Mouse (Mus musculus): ENCODE measurements around the gene Mecp2. TPM values are rescaled to one million over a fixed set of nuclear protein-coding genes. Genes with fewer than 3 reads are reported as not detected.
A peak's percentile ranks its signal among the peaks of the same experiment; 100 is the strongest.

The Mecp2 gene
- polyA plus RNA-seq, 1 experiment from 2014 or later: 7.9 TPM

DNA sequence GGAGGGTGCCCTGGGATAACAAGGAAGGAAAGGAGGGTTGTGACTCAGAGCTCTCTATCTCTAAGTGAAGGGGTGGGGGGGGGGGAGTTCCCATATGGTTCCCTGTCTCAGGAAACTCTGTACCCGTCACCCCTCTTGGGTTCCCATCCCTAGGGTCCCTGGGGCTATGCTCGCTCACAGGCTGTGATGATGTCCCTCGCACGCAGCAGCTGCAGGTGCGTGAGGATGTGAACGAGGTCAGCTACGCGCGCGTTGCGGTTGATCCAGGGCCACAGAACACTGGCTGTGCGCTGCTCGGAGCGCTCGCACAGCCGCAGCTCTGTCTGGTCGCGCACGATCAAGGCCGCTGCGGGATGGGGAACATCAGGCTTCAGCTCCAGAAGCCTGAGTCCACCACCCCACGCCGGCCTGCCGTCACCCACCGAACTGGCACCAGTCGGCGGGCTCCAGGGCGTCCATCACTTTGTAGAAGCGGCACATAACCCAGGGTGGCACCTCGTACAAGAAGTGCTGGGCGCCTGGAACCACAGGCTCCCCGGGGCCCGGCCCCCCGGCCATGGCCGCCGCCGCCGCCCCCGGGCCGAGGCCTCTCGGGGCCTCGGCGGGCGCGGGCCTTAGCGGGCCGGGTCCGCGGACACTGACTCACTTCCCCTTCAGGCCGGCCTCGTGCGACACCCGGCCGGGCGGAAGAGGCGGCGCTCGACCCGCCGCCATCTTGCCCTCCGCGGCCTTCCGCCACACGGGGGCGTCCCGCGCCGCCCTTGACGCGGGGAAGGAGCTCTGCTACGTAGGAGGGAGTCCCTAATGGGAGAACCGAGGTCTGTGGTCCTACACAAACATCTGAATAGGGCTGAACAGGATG is 111.7 kb downstream of the Mecp2 start, which contains the start of gene Irak1:
TSS of gene Irak1 (minus strand) at position 731 of the 862 bp plus-strand sequence.
- 31% methylated on average over 58 of the region's 72 CpGs for WGBS
- ATAC-seq: peak; percentile 89
- TF ChIP-seq CTCF (IDR thresholded peaks at IDR 0.05; ENCODE audit: low read depth): peak; percentile 87

DNA sequence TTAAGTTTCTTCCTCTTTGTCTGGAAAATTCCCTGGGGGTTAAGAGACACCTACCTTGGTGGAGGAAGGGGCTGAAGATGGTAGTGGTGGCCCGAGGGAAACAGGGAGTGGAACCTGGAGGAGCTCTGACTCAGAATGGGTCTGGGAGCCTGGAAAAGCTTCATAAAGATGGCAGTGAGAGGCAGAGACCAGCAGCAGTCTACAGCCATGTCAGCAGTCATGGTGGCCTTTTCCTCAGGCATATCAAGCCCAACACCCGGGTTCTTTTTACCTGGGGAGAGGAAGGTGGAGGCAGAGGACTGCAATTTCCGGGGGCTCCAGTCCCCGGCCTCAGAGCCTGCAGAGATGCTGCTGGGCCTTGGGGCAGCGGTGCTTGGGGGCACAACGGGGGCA is 112.4 kb downstream of the Mecp2 start:
- Histone ChIP-seq H3K9me3 (ENCODE audit: control insufficient read depth) (no peaks in the 10 kb centered on the region), H3K4me1 (replicated peaks; ENCODE audit: control insufficient read depth, insufficient read depth, low read length) (no peaks in the 10 kb centered on the region), H3K27me3 (replicated peaks; ENCODE audit: control insufficient read depth, insufficient read depth, low read length) (no peaks in the 10 kb centered on the region), H3K27ac (ENCODE audit: low read depth, low read length) (no peak overlapping the region), H3K4me2 (replicated peaks; ENCODE audit: low read depth) (peak overlapping the region; percentile 66), H3K36me3 (ENCODE audit: control insufficient read depth, insufficient read depth) (no peaks in the 10 kb centered on the region; the same call in 1 of the 2 replicates), H3K4me3 (ENCODE audit: low read depth, low read length) (peak overlapping the region; percentile 54), H3K9ac (ENCODE audit: low read depth, low read length) (peak overlapping the region; percentile 88; the same call in 1 of the 2 replicates)
- ATAC-seq: no peak
- TF ChIP-seq CTCF (IDR thresholded peaks at IDR 0.05; ENCODE audit: low read depth): no peak
- 26% methylated on average over 5 of the region's 6 CpGs for WGBS

More for the DNA sequence above, 111.7 kb downstream of the Mecp2 start, which contains the start of gene Irak1:
- Histone ChIP-seq H3K27ac (ENCODE audit: low read depth, low read length) (peak within 1 kb of the TSS; percentile 83), H3K36me3 (ENCODE audit: control insufficient read depth, insufficient read depth) (no peaks in the 10 kb centered on the region; the same call in 1 of the 2 replicates), H3K9ac (ENCODE audit: low read depth, low read length) (peak within 1 kb of the TSS; percentile 88), H3K4me3 (ENCODE audit: low read depth, low read length) (peak within 1 kb of the TSS; percentile 54), H3K4me2 (replicated peaks; ENCODE audit: low read depth) (peak within 1 kb of the TSS; percentile 66), H3K27me3 (replicated peaks; ENCODE audit: control insufficient read depth, insufficient read depth, low read length) (no peaks in the 10 kb centered on the region), H3K4me1 (replicated peaks; ENCODE audit: control insufficient read depth, insufficient read depth, low read length) (no peaks in the 10 kb centered on the region), H3K9me3 (ENCODE audit: control insufficient read depth) (no peaks in the 10 kb centered on the region)

DNA sequence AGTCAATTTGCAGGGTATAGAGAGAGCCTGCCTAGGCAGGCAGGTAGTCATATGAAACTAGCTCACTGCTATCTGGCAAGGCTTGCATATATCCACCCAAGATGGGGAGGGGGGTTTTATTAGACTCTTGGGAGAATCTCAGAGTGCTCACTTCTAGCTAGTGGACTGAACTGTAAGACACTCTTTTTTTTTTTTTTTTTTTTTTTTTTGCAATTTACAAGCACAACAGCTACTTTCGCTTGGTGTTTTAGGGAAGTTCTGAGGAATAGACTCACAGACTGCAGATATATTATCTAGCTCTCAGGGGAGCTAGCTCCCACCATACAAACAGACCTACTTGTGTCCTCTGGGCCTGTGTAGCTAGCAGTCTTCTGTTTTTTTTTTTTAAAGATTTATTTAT is 120.6 kb downstream of the Mecp2 start:
- no peaks in the 10 kb centered on the region for H3K9me3 ChIP-seq (ENCODE audit: control insufficient read depth)
- ATAC-seq: no peak
- no peaks in the 10 kb centered on the region for H3K27me3 ChIP-seq (replicated peaks; ENCODE audit: control insufficient read depth, insufficient read depth, low read length)
- no peak for TF ChIP-seq CTCF (IDR thresholded peaks at IDR 0.05; ENCODE audit: low read depth)
- no peaks in the 10 kb centered on the region for H3K4me1 ChIP-seq (replicated peaks; ENCODE audit: control insufficient read depth, insufficient read depth, low read length)
- H3K9ac ChIP-seq (ENCODE audit: low read depth, low read length): no peak overlapping the region
- 83% methylated on average over 1 of the region's 1 CpGs for WGBS
- no peak overlapping the region for H3K27ac ChIP-seq (ENCODE audit: low read depth, low read length)
- no peaks in the 10 kb centered on the region; the same call in 1 of the 2 replicates for H3K36me3 ChIP-seq (ENCODE audit: control insufficient read depth, insufficient read depth)
- H3K4me3 ChIP-seq (ENCODE audit: low read depth, low read length): no peak overlapping the region
- no peak overlapping the region for H3K4me2 ChIP-seq (replicated peaks; ENCODE audit: low read depth)

DNA sequence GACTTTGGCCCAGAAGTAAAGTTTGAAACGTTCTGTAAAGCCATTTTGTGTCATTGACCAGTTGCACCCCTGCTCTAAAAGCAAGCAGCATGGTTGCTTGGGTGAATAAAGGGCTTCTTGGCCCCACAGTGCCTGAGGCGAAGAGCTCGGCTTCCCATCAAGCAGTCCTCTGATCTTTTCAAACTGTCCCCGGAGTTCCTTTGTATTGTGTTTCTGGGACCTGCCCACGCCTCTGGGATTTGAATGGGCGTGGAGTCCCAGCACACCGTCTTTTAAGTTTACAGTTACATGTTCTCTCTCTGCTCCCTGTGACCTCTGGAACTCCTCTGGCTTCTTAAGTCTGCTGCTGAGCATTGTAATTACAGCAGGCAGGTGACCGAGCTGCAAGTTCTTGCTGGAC is 127.1 kb downstream of the Mecp2 start:
- H3K4me2 ChIP-seq (replicated peaks; ENCODE audit: low read depth): no peak overlapping the region
- no peak for TF ChIP-seq CTCF (IDR thresholded peaks at IDR 0.05; ENCODE audit: low read depth)

GRCm38 (mm10) chrX:74006401-74006800 is 128.8 kb downstream of the Mecp2 start:
- Histone ChIP-seq H3K27me3 (replicated peaks; ENCODE audit: control insufficient read depth, insufficient read depth, low read length) (no peaks in the 10 kb centered on the region), H3K9me3 (ENCODE audit: control insufficient read depth) (no peaks in the 10 kb centered on the region), H3K4me1 (replicated peaks; ENCODE audit: control insufficient read depth, insufficient read depth, low read length) (no peaks in the 10 kb centered on the region), H3K36me3 (ENCODE audit: control insufficient read depth, insufficient read depth) (no peaks in the 10 kb centered on the region), H3K27ac (ENCODE audit: low read depth, low read length) (no peak overlapping the region), H3K4me3 (ENCODE audit: low read depth, low read length) (no peak overlapping the region), H3K4me2 (replicated peaks; ENCODE audit: low read depth) (no peak overlapping the region), H3K9ac (ENCODE audit: low read depth, low read length) (no peak overlapping the region)
- 79% methylated on average over 21 of the region's 21 CpGs for whole genome bisulfite sequencing
- no peak for ATAC-seq
- TF ChIP-seq CTCF (IDR thresholded peaks at IDR 0.05; ENCODE audit: low read depth): no peak

More for the DNA sequence above, 127.1 kb downstream of the Mecp2 start:
- H3K36me3 ChIP-seq (ENCODE audit: control insufficient read depth, insufficient read depth): no peaks in the 10 kb centered on the region
- H3K4me3 ChIP-seq (ENCODE audit: low read depth, low read length): no peak overlapping the region
- ATAC-seq: no peak
- 56% methylated on average over 8 of the region's 8 CpGs for WGBS
- no peaks in the 10 kb centered on the region for H3K4me1 ChIP-seq (replicated peaks; ENCODE audit: control insufficient read depth, insufficient read depth, low read length)
- H3K9ac ChIP-seq (ENCODE audit: low read depth, low read length): no peak overlapping the region
- H3K27me3 ChIP-seq (replicated peaks; ENCODE audit: control insufficient read depth, insufficient read depth, low read length): no peaks in the 10 kb centered on the region
- no peak overlapping the region for H3K27ac ChIP-seq (ENCODE audit: low read depth, low read length)
- H3K9me3 ChIP-seq (ENCODE audit: control insufficient read depth): no peaks in the 10 kb centered on the region

DNA sequence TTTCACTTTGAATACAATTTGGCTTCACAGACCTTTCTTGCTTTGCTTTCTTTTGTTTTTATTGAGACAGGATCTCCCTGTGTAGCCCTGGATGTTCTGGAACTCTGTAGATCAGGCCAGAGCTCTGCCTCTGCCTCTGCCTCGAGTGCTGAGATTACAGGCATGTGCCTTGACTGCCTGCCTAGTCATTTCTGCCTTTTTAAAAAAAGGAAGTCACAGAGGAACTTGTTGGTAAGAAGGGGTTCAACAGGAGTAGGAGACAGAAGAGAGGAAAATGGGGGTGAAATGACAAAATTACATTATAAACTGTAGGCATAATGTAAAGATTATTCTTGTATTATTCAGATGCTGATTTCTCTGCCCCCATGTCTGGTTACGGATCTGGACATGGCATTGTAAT is 131.5 kb downstream of the Mecp2 start:
- Histone ChIP-seq H3K9ac (ENCODE audit: low read depth, low read length) (no peak overlapping the region), H3K27ac (ENCODE audit: low read depth, low read length) (no peak overlapping the region), H3K4me2 (replicated peaks; ENCODE audit: low read depth) (no peak overlapping the region), H3K36me3 (ENCODE audit: control insufficient read depth, insufficient read depth) (no peaks in the 10 kb centered on the region), H3K4me1 (replicated peaks; ENCODE audit: control insufficient read depth, insufficient read depth, low read length) (no peaks in the 10 kb centered on the region), H3K27me3 (replicated peaks; ENCODE audit: control insufficient read depth, insufficient read depth, low read length) (no peaks in the 10 kb centered on the region), H3K9me3 (ENCODE audit: control insufficient read depth) (no peaks in the 10 kb centered on the region), H3K4me3 (ENCODE audit: low read depth, low read length) (no peak overlapping the region)
- ATAC-seq: no peak
- no peak for TF ChIP-seq CTCF (IDR thresholded peaks at IDR 0.05; ENCODE audit: low read depth)
- 71% methylated on average over 2 of the region's 2 CpGs for WGBS

All from intestine, postnatal 0 days (tissue).